Mouse (Mus musculus): Measurements from ENCODE around the gene Grin2b. TPM values are rescaled to one million over a fixed set of nuclear protein-coding genes. Genes with fewer than 3 reads are reported as not detected.

The Grin2b gene
- polyA plus RNA-seq, 1 experiment from 2014 or later, result 87.8 TPM

- WGBS, result 76% methylated on average over 3 of the region's 3 CpGs
- ATAC-seq (ENCODE audit: low read depth), result no peak
These were observed 132.4 kb downstream of the Grin2b start for GRCm38 (mm10) chr6:136040931-136041330.

GRCm38 (mm10) chr6:136029235-136029939, 143.9 kb downstream of the Grin2b start:
- Histone ChIP-seq H3K9me3 (ENCODE audit: control insufficient read depth, low read length) (no peaks in the 10 kb centered on the region), H3K4me1 (ENCODE audit: control insufficient read depth, insufficient read depth, low read length) (no peaks in the 10 kb centered on the region), H3K27ac (ENCODE audit: low read depth, low read length) (no peak overlapping the region), H3K36me3 (ENCODE audit: control insufficient read depth, insufficient read depth, low read length) (no peaks in the 10 kb centered on the region), H3K4me2 (ENCODE audit: low read depth, low read length) (no peak overlapping the region), H3K27me3 (ENCODE audit: control insufficient read depth, insufficient read depth, low read length) (no peaks in the 10 kb centered on the region), H3K4me3 (ENCODE audit: low read depth, low read length) (no peak overlapping the region), H3K9ac (replicated peaks; ENCODE audit: low read depth, low read length) (no peak overlapping the region)
- 49% methylated on average over 4 of the region's 4 CpGs for WGBS
- ATAC-seq (ENCODE audit: low read depth), result peak; percentile 72

More at GRCm38 (mm10) chr6:136040931-136041330, 132.4 kb downstream of the Grin2b start:
- H3K9ac ChIP-seq (replicated peaks; ENCODE audit: low read depth, low read length), result no peak overlapping the region
- H3K4me2 ChIP-seq (ENCODE audit: low read depth, low read length), result no peak overlapping the region
- H3K4me1 ChIP-seq (ENCODE audit: control insufficient read depth, insufficient read depth, low read length), result no peaks in the 10 kb centered on the region
- H3K36me3 ChIP-seq (ENCODE audit: control insufficient read depth, insufficient read depth, low read length), result no peaks in the 10 kb centered on the region
- no peaks in the 10 kb centered on the region for H3K9me3 ChIP-seq (ENCODE audit: control insufficient read depth, low read length)
- no peak overlapping the region for H3K4me3 ChIP-seq (ENCODE audit: low read depth, low read length)
- H3K27me3 ChIP-seq (ENCODE audit: control insufficient read depth, insufficient read depth, low read length), result no peaks in the 10 kb centered on the region
- H3K27ac ChIP-seq (ENCODE audit: low read depth, low read length), result no peak overlapping the region

DNA sequence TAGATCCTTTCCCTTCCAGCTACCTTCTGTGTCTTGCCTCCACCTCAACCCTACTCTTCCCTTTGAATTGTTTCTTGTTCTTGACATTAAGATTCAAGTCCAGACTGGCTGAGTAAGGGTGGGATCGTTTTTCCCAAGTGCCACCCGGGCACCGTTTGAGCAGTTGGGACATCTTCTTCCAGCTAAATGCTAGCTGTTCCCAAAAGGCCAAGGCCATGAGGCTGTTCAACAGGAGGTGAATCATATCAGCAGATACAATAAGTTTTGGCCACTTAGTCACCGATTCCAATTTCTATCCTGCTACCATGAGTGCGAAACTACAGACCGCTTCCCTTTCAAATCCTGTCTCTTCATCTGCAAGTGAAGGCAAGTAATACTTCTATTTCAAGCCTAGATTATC, 146.4 kb downstream of the Grin2b start:
- Histone ChIP-seq H3K36me3 (ENCODE audit: control insufficient read depth, insufficient read depth, low read length) (no peaks in the 10 kb centered on the region), H3K4me1 (ENCODE audit: control insufficient read depth, insufficient read depth, low read length) (no peaks in the 10 kb centered on the region), H3K4me2 (ENCODE audit: low read depth, low read length) (no peak overlapping the region), H3K9ac (replicated peaks; ENCODE audit: low read depth, low read length) (no peak overlapping the region), H3K9me3 (ENCODE audit: control insufficient read depth, low read length) (no peaks in the 10 kb centered on the region), H3K27me3 (ENCODE audit: control insufficient read depth, insufficient read depth, low read length) (no peaks in the 10 kb centered on the region), H3K27ac (ENCODE audit: low read depth, low read length) (no peak overlapping the region), H3K4me3 (ENCODE audit: low read depth, low read length) (no peak overlapping the region)
- 95% methylated on average over 6 of the region's 6 CpGs for WGBS
- ATAC-seq (ENCODE audit: low read depth), result no peak

GRCm38 (mm10) chr6:136025801-136026200, 147.5 kb downstream of the Grin2b start:
- Histone ChIP-seq H3K4me3 (ENCODE audit: low read depth, low read length) (no peak overlapping the region), H3K4me2 (ENCODE audit: low read depth, low read length) (no peak overlapping the region), H3K4me1 (ENCODE audit: control insufficient read depth, insufficient read depth, low read length) (no peaks in the 10 kb centered on the region), H3K27ac (ENCODE audit: low read depth, low read length) (no peak overlapping the region), H3K36me3 (ENCODE audit: control insufficient read depth, insufficient read depth, low read length) (no peaks in the 10 kb centered on the region), H3K27me3 (ENCODE audit: control insufficient read depth, insufficient read depth, low read length) (no peaks in the 10 kb centered on the region), H3K9ac (replicated peaks; ENCODE audit: low read depth, low read length) (no peak overlapping the region), H3K9me3 (ENCODE audit: control insufficient read depth, low read length) (no peaks in the 10 kb centered on the region)
- 83% methylated on average over 4 of the region's 4 CpGs for WGBS
- no peak for ATAC-seq (ENCODE audit: low read depth)

- Histone ChIP-seq H3K4me3 (ENCODE audit: low read depth, low read length) (no peak overlapping the region), H3K4me1 (ENCODE audit: control insufficient read depth, insufficient read depth, low read length) (no peaks in the 10 kb centered on the region), H3K4me2 (ENCODE audit: low read depth, low read length) (no peak overlapping the region), H3K27me3 (ENCODE audit: control insufficient read depth, insufficient read depth, low read length) (no peaks in the 10 kb centered on the region), H3K27ac (ENCODE audit: low read depth, low read length) (no peak overlapping the region), H3K36me3 (ENCODE audit: control insufficient read depth, insufficient read depth, low read length) (no peaks in the 10 kb centered on the region), H3K9ac (replicated peaks; ENCODE audit: low read depth, low read length) (no peak overlapping the region), H3K9me3 (ENCODE audit: control insufficient read depth, low read length) (no peaks in the 10 kb centered on the region)
- 87% methylated on average over 3 of the region's 3 CpGs for WGBS
- ATAC-seq (ENCODE audit: low read depth), result no peak
These were observed 152.9 kb downstream of the Grin2b start for GRCm38 (mm10) chr6:136020460-136020859.

DNA sequence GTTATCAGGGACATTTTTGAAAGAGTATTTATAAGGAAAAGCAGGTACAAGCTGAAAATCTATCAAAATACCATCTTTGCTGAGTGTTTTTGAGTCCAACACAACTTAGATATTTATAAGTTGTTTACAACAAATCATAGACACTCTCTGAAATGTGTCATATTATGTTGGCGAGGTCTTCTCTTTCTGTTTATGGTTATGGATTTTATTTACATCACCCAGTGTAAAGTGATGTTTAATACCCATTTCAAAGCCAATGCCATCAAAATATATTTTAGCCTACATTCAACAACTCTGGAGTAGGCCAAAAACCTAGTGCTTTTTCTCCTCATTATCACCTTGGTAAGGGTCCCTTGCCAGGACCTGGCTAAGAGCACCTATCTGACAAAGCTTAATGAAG, 154.3 kb downstream of the Grin2b start:
- no peak for ATAC-seq (ENCODE audit: low read depth)
- H3K36me3 ChIP-seq (ENCODE audit: control insufficient read depth, insufficient read depth, low read length), result no peaks in the 10 kb centered on the region
- no peaks in the 10 kb centered on the region for H3K27me3 ChIP-seq (ENCODE audit: control insufficient read depth, insufficient read depth, low read length)
- H3K9ac ChIP-seq (replicated peaks; ENCODE audit: low read depth, low read length), result no peak overlapping the region
- H3K4me1 ChIP-seq (ENCODE audit: control insufficient read depth, insufficient read depth, low read length), result no peaks in the 10 kb centered on the region
- H3K4me3 ChIP-seq (ENCODE audit: low read depth, low read length), result no peak overlapping the region
- no peaks in the 10 kb centered on the region for H3K9me3 ChIP-seq (ENCODE audit: control insufficient read depth, low read length)
- WGBS, result 100% methylated on average over 1 of the region's 1 CpGs
- no peak overlapping the region for H3K27ac ChIP-seq (ENCODE audit: low read depth, low read length)
- no peak overlapping the region for H3K4me2 ChIP-seq (ENCODE audit: low read depth, low read length)

DNA sequence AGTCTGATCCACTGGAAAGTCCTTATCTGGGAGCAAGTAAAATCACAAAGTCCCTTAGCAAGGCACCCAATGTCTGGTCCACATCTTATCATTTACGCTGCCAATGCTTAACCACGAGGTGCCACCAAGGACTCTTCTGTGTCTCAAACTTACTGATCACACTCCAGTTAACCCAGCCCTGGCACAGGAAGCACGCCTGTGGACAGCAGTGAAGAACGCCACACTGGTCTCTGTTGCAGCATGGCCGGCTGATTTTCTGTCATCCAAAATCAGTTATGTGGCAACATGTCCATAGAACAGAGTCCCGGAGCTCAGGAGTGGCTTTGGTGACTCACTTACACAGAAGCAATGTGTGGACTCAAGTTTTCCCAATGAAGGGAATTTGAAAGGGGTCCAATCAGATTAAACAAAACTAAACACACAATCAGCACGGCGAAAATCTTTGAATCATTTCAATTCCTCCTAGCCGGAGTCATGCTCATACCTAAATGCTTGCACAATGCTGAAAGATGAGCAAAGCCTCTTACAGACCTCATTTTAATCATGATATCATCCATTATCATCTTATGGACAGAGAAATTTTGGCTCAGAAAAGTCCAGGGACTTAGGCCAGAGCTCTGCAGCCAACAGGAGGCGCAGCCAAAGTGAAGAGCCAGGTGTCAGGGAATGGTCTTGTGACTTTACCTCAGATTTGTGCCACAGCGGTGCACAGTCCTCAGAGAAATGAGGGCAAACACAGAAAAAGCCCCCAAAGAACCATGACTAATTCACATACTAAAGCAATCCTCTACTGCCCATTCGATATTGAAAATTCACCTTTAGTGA, 159.5 kb downstream of the Grin2b start:
- Histone ChIP-seq H3K4me3 (ENCODE audit: low read depth, low read length) (no peak overlapping the region), H3K9ac (replicated peaks; ENCODE audit: low read depth, low read length) (no peak overlapping the region), H3K4me2 (ENCODE audit: low read depth, low read length) (no peak overlapping the region), H3K27ac (ENCODE audit: low read depth, low read length) (no peak overlapping the region), H3K4me1 (ENCODE audit: control insufficient read depth, insufficient read depth, low read length) (peaks cover 10% of the 10 kb centered on the region), H3K9me3 (ENCODE audit: control insufficient read depth, low read length) (no peaks in the 10 kb centered on the region), H3K36me3 (ENCODE audit: control insufficient read depth, insufficient read depth, low read length) (no peaks in the 10 kb centered on the region), H3K27me3 (ENCODE audit: control insufficient read depth, insufficient read depth, low read length) (no peaks in the 10 kb centered on the region)
- WGBS, result 94% methylated on average over 12 of the region's 12 CpGs
- ATAC-seq (ENCODE audit: low read depth), result no peak

GRCm38 (mm10) chr6:136011533-136011932, 161.8 kb downstream of the Grin2b start:
- no peak for ATAC-seq (ENCODE audit: low read depth)
- Histone ChIP-seq H3K4me2 (ENCODE audit: low read depth, low read length) (no peak overlapping the region), H3K27ac (ENCODE audit: low read depth, low read length) (no peak overlapping the region), H3K9ac (replicated peaks; ENCODE audit: low read depth, low read length) (no peak overlapping the region), H3K27me3 (ENCODE audit: control insufficient read depth, insufficient read depth, low read length) (no peaks in the 10 kb centered on the region), H3K36me3 (ENCODE audit: control insufficient read depth, insufficient read depth, low read length) (no peaks in the 10 kb centered on the region), H3K9me3 (ENCODE audit: control insufficient read depth, low read length) (no peaks in the 10 kb centered on the region), H3K4me3 (ENCODE audit: low read depth, low read length) (no peak overlapping the region), H3K4me1 (ENCODE audit: control insufficient read depth, insufficient read depth, low read length) (peaks cover 10% of the 10 kb centered on the region)
- WGBS, result 94% methylated on average over 4 of the region's 4 CpGs

GRCm38 (mm10) chr6:136011038-136011311, 162.3 kb downstream of the Grin2b start:
- no peaks in the 10 kb centered on the region for H3K9me3 ChIP-seq (ENCODE audit: control insufficient read depth, low read length)
- H3K27ac ChIP-seq (ENCODE audit: low read depth, low read length), result no peak overlapping the region
- H3K4me1 ChIP-seq (ENCODE audit: control insufficient read depth, insufficient read depth, low read length), result peaks cover 10% of the 10 kb centered on the region
- 81% methylated on average over 4 of the region's 4 CpGs for WGBS
- H3K27me3 ChIP-seq (ENCODE audit: control insufficient read depth, insufficient read depth, low read length), result no peaks in the 10 kb centered on the region
- H3K9ac ChIP-seq (replicated peaks; ENCODE audit: low read depth, low read length), result no peak overlapping the region
- H3K4me2 ChIP-seq (ENCODE audit: low read depth, low read length), result no peak overlapping the region
- H3K36me3 ChIP-seq (ENCODE audit: control insufficient read depth, insufficient read depth, low read length), result no peaks in the 10 kb centered on the region
- no peak for ATAC-seq (ENCODE audit: low read depth)
- no peak overlapping the region for H3K4me3 ChIP-seq (ENCODE audit: low read depth, low read length)

Measured in neural tube, embryonic 14.5 days (tissue).